Comparison of ENCODE assay signal across 32 mouse cellular contexts in genomic region chr19:56470286-56471020, GRCm38 (mm10). TPM values are rescaled to one million over a fixed set of nuclear protein-coding genes. Genes with fewer than 3 reads are reported as not detected.
DNase-seq lines count a peak whose midpoint lies in the region; ATAC-seq and TF ChIP-seq lines count a peak whose summit lies in the region.
"Had no signal": no experiment of that assay in that cellular context is flagged by ENCODE, and none has a peak within 500 bp of the region (broad histone marks: within the 10 kb centered on the region; RNA-seq: fewer than 3 reads in every experiment).

No protein-coding gene starts in this region.

- TF ChIP-seq POLR2A in CH12.LX (IDR thresholded peaks at IDR 0.05; ENCODE audit: low read depth, low read length): no peak

- no peaks in the 10 kb centered on the region for H3K27me3 ChIP-seq in forebrain, embryonic 13.5 days
- no peaks in the 10 kb centered on the region for H3K27me3 ChIP-seq in forebrain, postnatal 0 days (ENCODE audit: insufficient read depth, low read length)
- no peaks in the 10 kb centered on the region for H3K27me3 ChIP-seq in midbrain, embryonic 11.5 days (ENCODE audit: control insufficient read depth, insufficient read depth, low read length)
- 0 out of 2 replicates have a peak, but pooled peaks cover 5% of the 10 kb centered on the region for H3K27me3 ChIP-seq in midbrain, embryonic 10.5 days (ENCODE audit: low read depth, poor library complexity, severe bottlenecking)
- H3K27me3 ChIP-seq in CH12.LX (replicated peaks): no peaks in the 10 kb centered on the region
- H3K27me3 ChIP-seq: embryonic facial prominence, embryonic 13.5 days; hindbrain, embryonic 13.5 days; Patski had no signal

- no peak overlapping the region for H3K4me3 ChIP-seq in forebrain, embryonic 13.5 days
- H3K4me3 ChIP-seq in forebrain, postnatal 0 days (ENCODE audit: low read depth, low read length): no peak overlapping the region
- no peak overlapping the region for H3K4me3 ChIP-seq in midbrain, embryonic 11.5 days (ENCODE audit: low read depth, low read length)
- H3K4me3 ChIP-seq in midbrain, embryonic 10.5 days: no peak overlapping the region
- H3K4me3 ChIP-seq in CH12.LX (replicated peaks in 1 of 3; ENCODE audit: low read depth in 2 of 3, low read length in 2 of 3, poor library complexity in 1 of 3): no peak overlapping the region
- H3K4me3 ChIP-seq: embryonic facial prominence, embryonic 10.5 days; embryonic facial prominence, embryonic 13.5 days; erythroblast, embryonic 14.5 days; forebrain, embryonic 12.5 days; heart, embryonic 12.5 days; heart, embryonic 15.5 days; hindbrain, embryonic 10.5 days; hindbrain, embryonic 13.5 days had no signal

- no peaks in the 10 kb centered on the region for H3K79me2 ChIP-seq in CH12.LX (replicated peaks; ENCODE audit: control insufficient read depth, extremely low read depth, insufficient read depth, poor library complexity, severe bottlenecking)

- 76% methylated on average over 14 of the region's 14 CpGs for WGBS in forebrain, embryonic 13.5 days
- WGBS in forebrain, postnatal 0 days: 66% methylated on average over 14 of the region's 14 CpGs
- WGBS in midbrain, embryonic 11.5 days: 85% methylated on average over 14 of the region's 14 CpGs
- WGBS in midbrain, embryonic 10.5 days: 89% methylated on average over 14 of the region's 14 CpGs

- H3K27ac ChIP-seq in forebrain, embryonic 13.5 days: no peak overlapping the region
- H3K27ac ChIP-seq in forebrain, postnatal 0 days (ENCODE audit: low read depth, low read length): no peak overlapping the region
- H3K27ac ChIP-seq in midbrain, embryonic 11.5 days (ENCODE audit: low read depth, low read length): no peak overlapping the region
- H3K27ac ChIP-seq in midbrain, embryonic 10.5 days (replicated peaks): no peak overlapping the region
- no peak overlapping the region for H3K27ac ChIP-seq in CH12.LX (ENCODE audit: insufficient read depth, low read depth)
- H3K27ac ChIP-seq: embryonic facial prominence, embryonic 10.5 days; embryonic facial prominence, embryonic 13.5 days; forebrain, embryonic 12.5 days; heart, embryonic 15.5 days; hindbrain, embryonic 10.5 days; hindbrain, embryonic 13.5 days had no signal

- TF ChIP-seq RAD21 in CH12.LX (IDR thresholded peaks at IDR 0.05; ENCODE audit: low read depth, low read length): no peak

- H3K4me2 ChIP-seq in forebrain, embryonic 13.5 days: no peak overlapping the region
- H3K4me2 ChIP-seq in forebrain, postnatal 0 days (ENCODE audit: low read depth): no peak overlapping the region
- no peak overlapping the region for H3K4me2 ChIP-seq in midbrain, embryonic 11.5 days
- no peak overlapping the region for H3K4me2 ChIP-seq in CH12.LX (ENCODE audit: insufficient read depth, low read depth, poor library complexity, severe bottlenecking)
- H3K4me2 ChIP-seq: embryonic facial prominence, embryonic 13.5 days; forebrain, embryonic 12.5 days; heart, embryonic 12.5 days; heart, embryonic 15.5 days; hindbrain, embryonic 13.5 days had no signal

- no peak overlapping the region for H3K9ac ChIP-seq in forebrain, embryonic 13.5 days
- no peak overlapping the region for H3K9ac ChIP-seq in forebrain, postnatal 0 days
- H3K9ac ChIP-seq in midbrain, embryonic 11.5 days (ENCODE audit: low read length): no peak overlapping the region
- H3K9ac ChIP-seq in CH12.LX (ENCODE audit: insufficient read depth, low read depth): no peak overlapping the region
- H3K9ac ChIP-seq: embryonic facial prominence, embryonic 13.5 days; forebrain, embryonic 12.5 days; heart, embryonic 12.5 days; heart, embryonic 15.5 days; hindbrain, embryonic 13.5 days had no signal

- DNase-seq in forebrain, postnatal 0 days: no peak
- DNase-seq in midbrain, embryonic 11.5 days (ENCODE audit: low spot score, missing footprints): peak; percentile 75
- DNase-seq in midbrain, embryonic 10.5 days (ENCODE audit: low spot score): no peak
- peak; percentile 21 for DNase-seq in CH12.LX (ENCODE audit: extremely low read depth)
- DNase-seq in telencephalon, adult 2 months (ENCODE audit: low read depth, low spot score): peak; percentile 19
- no peak for DNase-seq in natural killer cell, adult 2 months (ENCODE audit: low spot score in 2 of 2)
- DNase-seq: adrenal gland, postnatal 10 days; adrenal gland, postnatal 36 days; cerebellum, adult 11 months; cerebellum, adult 2 months; cerebellum, adult 9-11 months; cerebellum, postnatal 25 days; embryo, embryonic 11 days; gastrocnemius, postnatal 25 days; heart, adult 18-20 months; heart, postnatal 10 days; heart, postnatal 36 days had no signal

- no peak for TF ChIP-seq CTCF in forebrain, postnatal 0 days (IDR thresholded peaks at IDR 0.05; ENCODE audit: low read depth)
- no peak for TF ChIP-seq CTCF in CH12.LX (conservative IDR thresholded peaks at IDR 0.05 in 1 of 2, IDR thresholded peaks at IDR 0.05 in 1 of 2; ENCODE audit: low read depth in 2 of 2, low read length in 2 of 2)

- dilution Hi-C loops in CH12.LX (cut with MboI; ENCODE audit: extremely low pct_ligation_motif_present, extremely low pct_unique_long_range_greater_than_20kb, low sequenced_read_pairs): no loop called here

- in situ Hi-C loops in CH12.LX (cut with MboI; ENCODE audit: low pct_ligation_motif_present, low pct_unique_long_range_greater_than_20kb, low sequenced_read_pairs): no loop called here

- no peak for TF ChIP-seq EP300 in CH12.LX (IDR thresholded peaks at IDR 0.05; ENCODE audit: low read length)

- no peaks in the 10 kb centered on the region for H3K9me3 ChIP-seq in forebrain, embryonic 13.5 days (replicated peaks)
- H3K9me3 ChIP-seq in forebrain, postnatal 0 days (ENCODE audit: low read length): no peaks in the 10 kb centered on the region
- H3K9me3 ChIP-seq in midbrain, embryonic 11.5 days (ENCODE audit: control insufficient read depth, low read length): no peaks in the 10 kb centered on the region
- no peaks in the 10 kb centered on the region for H3K9me3 ChIP-seq in midbrain, embryonic 10.5 days (replicated peaks)
- no peaks in the 10 kb centered on the region for H3K9me3 ChIP-seq in CH12.LX (replicated peaks; ENCODE audit: low read length)
- H3K9me3 ChIP-seq: embryonic facial prominence, embryonic 10.5 days; embryonic facial prominence, embryonic 13.5 days; forebrain, embryonic 12.5 days; G1E; heart, embryonic 12.5 days; heart, embryonic 15.5 days; hindbrain, embryonic 10.5 days; hindbrain, embryonic 13.5 days had no signal

- H3K36me3 ChIP-seq in forebrain, embryonic 13.5 days (ENCODE audit: poor library complexity, severe bottlenecking): no peaks in the 10 kb centered on the region
- H3K36me3 ChIP-seq in forebrain, postnatal 0 days (ENCODE audit: insufficient read depth): no peaks in the 10 kb centered on the region
- no peaks in the 10 kb centered on the region for H3K36me3 ChIP-seq in midbrain, embryonic 11.5 days (ENCODE audit: control insufficient read depth, insufficient read depth, low read length)
- H3K36me3 ChIP-seq in midbrain, embryonic 10.5 days: no peaks in the 10 kb centered on the region
- H3K36me3 ChIP-seq in CH12.LX (replicated peaks in 1 of 2; ENCODE audit: control insufficient read depth in 1 of 2, insufficient read depth in 1 of 2, low read length in 1 of 2): no peaks in the 10 kb centered on the region
- H3K36me3 ChIP-seq: embryonic facial prominence, embryonic 10.5 days; embryonic facial prominence, embryonic 13.5 days; forebrain, embryonic 12.5 days; G1E; heart, embryonic 12.5 days; heart, embryonic 15.5 days; hindbrain, embryonic 10.5 days; hindbrain, embryonic 13.5 days had no signal

- peaks cover 33% of the 10 kb centered on the region for H3K4me1 ChIP-seq in forebrain, embryonic 13.5 days
- peaks cover 6% of the 10 kb centered on the region; the same call in 1 of the 2 replicates for H3K4me1 ChIP-seq in forebrain, postnatal 0 days (ENCODE audit: insufficient read depth)
- no peaks in the 10 kb centered on the region for H3K4me1 ChIP-seq in midbrain, embryonic 11.5 days (ENCODE audit: control insufficient read depth, insufficient read depth, low read length)
- H3K4me1 ChIP-seq in midbrain, embryonic 10.5 days: peaks cover 21% of the 10 kb centered on the region
- H3K4me1 ChIP-seq in CH12.LX (ENCODE audit: control insufficient read depth in 1 of 2, insufficient read depth in 2 of 2): peaks cover 5 to 10% of the 10 kb centered on the region in 2 experiments

- 0 out of 2 replicates have a peak, but pooled peaks have one; percentile 33 for ATAC-seq in forebrain, embryonic 13.5 days
- no peak for ATAC-seq in forebrain, postnatal 0 days
- no peak for ATAC-seq in midbrain, embryonic 11.5 days (ENCODE audit: low FRiP score)
- ATAC-seq: forebrain, embryonic 16.5 days; hindbrain, embryonic 16.5 days; Patski had no signal

TF ChIP-seq in CH12.LX, 34 proteins besides CTCF, POLR2A, EP300 and RAD21:
- no peak for TF ChIP-seq MAX (IDR thresholded peaks at IDR 0.05; ENCODE audit: low read length)
- TF ChIP-seq SIN3A (IDR thresholded peaks at IDR 0.05; ENCODE audit: low read length): no peak
- TF ChIP-seq MEF2A (IDR thresholded peaks at IDR 0.05; ENCODE audit: borderline replicate concordance, low read depth, low read length): no peak
- TF ChIP-seq E2F4 (IDR thresholded peaks at IDR 0.05; ENCODE audit: insufficient replicate concordance, low read depth, low read length): no peak
- TF ChIP-seq ZNF384 (IDR thresholded peaks at IDR 0.05; ENCODE audit: low read depth, low read length): no peak
- no peak for TF ChIP-seq TBP (conservative IDR thresholded peaks at IDR 0.05; ENCODE audit: low read depth, low read length)
- no peak for TF ChIP-seq JUND (conservative IDR thresholded peaks at IDR 0.05; ENCODE audit: low read depth, low read length)
- TF ChIP-seq MAZ (IDR thresholded peaks at IDR 0.05; ENCODE audit: low read depth, low read length): no peak
- TF ChIP-seq ZC3H11A (IDR thresholded peaks at IDR 0.05; ENCODE audit: low read depth, low read length): no peak
- TF ChIP-seq ETS1 (conservative IDR thresholded peaks at IDR 0.05; ENCODE audit: low read depth, low read length): no peak
- no peak for TF ChIP-seq USF2 (conservative IDR thresholded peaks at IDR 0.05; ENCODE audit: low read depth, low read length)

RNA-seq across cellular contexts. Expression of gene Plekhs1, which starts 9.0 kb away (rescaled TPM):
- polyA plus RNA-seq in forebrain, embryonic 13.5 days (2015; fragmentation: Nextera tagmentation; extraction: Ambion mirVana): 0.06 and 0.14 TPM in 2 replicates
- total RNA-seq in forebrain, postnatal 0 days (2014; rRNA removed): 0.14 and 0.15 TPM in 2 replicates
- polyA plus RNA-seq in forebrain, postnatal 0 days (2015; fragmentation: Nextera tagmentation; extraction: Ambion mirVana): 0.28 and 0.29 TPM in 2 replicates
- polyA plus RNA-seq in midbrain, embryonic 11.5 days (2014; fragmentation: Nextera tagmentation; extraction: Ambion mirVana): 0.10 and 0.19 TPM in 2 replicates
- 0.16 TPM in 1 of 2 replicates, not detected in the other for polyA plus RNA-seq in midbrain, embryonic 10.5 days (2016; fragmentation: Nextera tagmentation; extraction: Ambion mirVana)
- total RNA-seq in CH12.LX (2012; rRNA removed) (not detected in 2 replicates), CH12.LX (2014; rRNA removed) (not detected in 2 replicates)
- polyA plus RNA-seq in CH12.LX (2012; ENCODE audit: insufficient read length, low read depth): not detected in 2 replicates
- total RNA-seq: adrenal gland, adult 18-20 months; common myeloid progenitor, adult 5-6 weeks; G1E; gastrocnemius, postnatal 25 days; heart, adult 18-20 months; heart, postnatal 36 days had no signal
- polyA plus RNA-seq: erythroblast, embryonic 14.5 days; G1E; heart, embryonic 12.5 days had no signal

Comparison
In these comparisons a context has a peak if more than half of its experiments do, and no peak if none do; other contexts are left out.
1. DNase-seq: peak in midbrain, embryonic 11.5 days (single experiment), CH12.LX (single experiment) and telencephalon, adult 2 months (single experiment); none in forebrain, postnatal 0 days (single experiment), midbrain, embryonic 10.5 days (single experiment) and natural killer cell, adult 2 months (0 of 2).